In the genomic region with DNA sequence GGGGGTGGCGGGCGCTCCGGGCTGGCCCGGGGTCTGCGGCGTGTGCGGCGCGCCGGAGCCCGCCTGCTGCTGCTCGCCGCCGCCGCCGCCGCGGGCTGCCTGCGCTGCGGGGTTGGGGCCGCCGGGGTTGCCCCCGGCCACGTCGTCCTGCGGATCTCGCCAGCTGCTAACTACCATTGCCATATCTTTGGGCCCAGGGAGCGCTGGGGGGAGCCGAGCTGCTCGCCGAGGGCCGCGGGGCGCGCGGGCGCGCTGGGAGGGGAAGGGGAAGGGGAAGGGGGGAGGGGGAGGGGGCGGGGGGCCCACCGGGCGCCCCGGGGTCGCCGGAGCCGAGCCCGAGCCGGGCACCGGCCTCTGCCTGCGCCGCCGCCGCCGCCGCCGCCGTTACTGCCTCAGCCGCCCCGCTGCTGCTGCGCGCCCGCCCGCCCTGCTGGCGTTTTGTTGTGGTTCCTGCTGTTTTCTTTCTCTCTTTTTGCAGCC, we compare ENCODE assay signal across 7 mouse cellular contexts. TPM values are rescaled to one million over a fixed set of nuclear protein-coding genes. Genes with fewer than 3 reads are reported as not detected.
DNase-seq lines count a peak whose midpoint lies in the region; ATAC-seq lines count a peak whose summit lies in the region.

No protein-coding gene starts in this region.

- H3K9me3 ChIP-seq in megakaryocyte, embryonic 14.5 days, result peaks cover 10% of the 10 kb centered on the region
- H3K9me3 ChIP-seq in heart, embryonic 15.5 days (replicated peaks), result no peaks in the 10 kb centered on the region
- no peaks in the 10 kb centered on the region for H3K9me3 ChIP-seq in liver, embryonic 11.5 days (ENCODE audit: control insufficient read depth, low read length)

- ATAC-seq in megakaryocyte, adult 5-6 weeks (ENCODE audit: poor library complexity, severe bottlenecking), result no peak
- no peak for ATAC-seq in heart, embryonic 15.5 days (replicated peaks; ENCODE audit: insufficient number of reproducible peaks, insufficient read depth, low FRiP score, low read depth)
- no peak for ATAC-seq in liver, embryonic 11.5 days (replicated peaks; ENCODE audit: low FRiP score)
- ATAC-seq in granulocyte monocyte progenitor cell, adult 5-6 weeks (replicated peaks; ENCODE audit: poor library complexity, severe bottlenecking), result no peak

- no peaks in the 10 kb centered on the region for H3K36me3 ChIP-seq in megakaryocyte, embryonic 14.5 days (replicated peaks; ENCODE audit: low read length)
- no peaks in the 10 kb centered on the region for H3K36me3 ChIP-seq in heart, embryonic 15.5 days
- no peaks in the 10 kb centered on the region for H3K36me3 ChIP-seq in liver, embryonic 11.5 days (ENCODE audit: control insufficient read depth, insufficient read depth, low read length)

- peak overlapping the region; percentile 83 for H3K9ac ChIP-seq in heart, embryonic 15.5 days
- peak overlapping the region; percentile 56 for H3K9ac ChIP-seq in liver, embryonic 11.5 days (ENCODE audit: low read depth, low read length)

- peaks cover 88% of the 10 kb centered on the region for H3K27me3 ChIP-seq in megakaryocyte, embryonic 14.5 days (replicated peaks)
- H3K27me3 ChIP-seq in heart, embryonic 15.5 days, result peaks cover 49% of the 10 kb centered on the region
- peaks cover 89% of the 10 kb centered on the region for H3K27me3 ChIP-seq in liver, embryonic 11.5 days (replicated peaks; ENCODE audit: control insufficient read depth, insufficient read depth, low read length)

- H3K4me3 ChIP-seq in megakaryocyte, embryonic 14.5 days (replicated peaks), result peak overlapping the region; percentile 90
- H3K4me3 ChIP-seq in heart, embryonic 15.5 days, result peak overlapping the region; percentile 85
- H3K4me3 ChIP-seq in liver, embryonic 11.5 days (ENCODE audit: low read depth, low read length), result peak overlapping the region; percentile 71

- DNase-seq in cerebellum, postnatal 36 days, result peak; percentile 46 to 52
- no peak for DNase-seq in liver, embryonic 11.5 days (ENCODE audit: low spot score)
- peak; percentile 80 for DNase-seq in retina, postnatal 1 day

- peak overlapping the region; percentile 94 for H3K4me2 ChIP-seq in heart, embryonic 15.5 days
- H3K4me2 ChIP-seq in liver, embryonic 11.5 days, result peak overlapping the region; percentile 78

- WGBS in heart, embryonic 15.5 days, result under 1% methylated on average over 27 of the region's 63 CpGs
- 1% methylated on average over 26 of the region's 63 CpGs for WGBS in liver, embryonic 11.5 days

- peaks cover 60% of the 10 kb centered on the region for H3K4me1 ChIP-seq in megakaryocyte, embryonic 14.5 days
- H3K4me1 ChIP-seq in heart, embryonic 15.5 days (replicated peaks), result peaks cover 31% of the 10 kb centered on the region
- H3K4me1 ChIP-seq in liver, embryonic 11.5 days (replicated peaks; ENCODE audit: control insufficient read depth, insufficient read depth, low read length), result no peaks in the 10 kb centered on the region; the same call in 1 of the 2 replicates

- H3K27ac ChIP-seq in heart, embryonic 15.5 days, result peak overlapping the region; percentile 93
- peak overlapping the region; percentile 94 for H3K27ac ChIP-seq in liver, embryonic 11.5 days (ENCODE audit: low read depth, low read length)

RNA-seq across cellular contexts. Expression of gene Nr2f1, which starts 1.1 kb away (rescaled TPM):
- not detected in 2 replicates for polyA plus RNA-seq in megakaryocyte, embryonic 14.5 days (2012; ENCODE audit: insufficient read depth, low replicate concordance)
- not detected in 2 replicates for total RNA-seq in megakaryocyte, adult 5-6 weeks (2015)
- total RNA-seq in megakaryocyte, adult 5-6 weeks (2017), result not detected in 2 replicates
- 3.2 and 4.5 TPM in 2 replicates for polyA plus RNA-seq in heart, embryonic 15.5 days (2015; fragmentation: Nextera tagmentation; extraction: Ambion mirVana)
- 6.1 and 6.5 TPM in 2 replicates for polyA plus RNA-seq in liver, embryonic 11.5 days (2014; fragmentation: Nextera tagmentation; extraction: Ambion mirVana)
- not detected in 2 replicates for total RNA-seq in granulocyte monocyte progenitor cell, adult 5-6 weeks (2014; fragmentation: Nextera tagmentation)
- not detected in 2 replicates for total RNA-seq in granulocyte monocyte progenitor cell, adult 5-6 weeks (2017)
